Mouse (Mus musculus) gastrocnemius, postnatal 25 days (tissue): ENCODE data around the gene Farsb. TPM values are rescaled to one million over a fixed set of nuclear protein-coding genes. Genes with fewer than 3 reads are reported as not detected.

Experiments used
- DNase-seq: peaks from one replicate; pipeline ENCODE4 v3.0.0; 2022
- total RNA-seq, 2 experiments: library from RNA; stranded (reverse); gene quantifications; 1 replicate in 1 of 2; 2 replicates in 1 of 2; pipeline ENCODE4 v1.2.3; 2021

Farsb gene
- total RNA-seq, 2 experiments from 2014 or later = 50.8 to 54.5 TPM

DNA sequence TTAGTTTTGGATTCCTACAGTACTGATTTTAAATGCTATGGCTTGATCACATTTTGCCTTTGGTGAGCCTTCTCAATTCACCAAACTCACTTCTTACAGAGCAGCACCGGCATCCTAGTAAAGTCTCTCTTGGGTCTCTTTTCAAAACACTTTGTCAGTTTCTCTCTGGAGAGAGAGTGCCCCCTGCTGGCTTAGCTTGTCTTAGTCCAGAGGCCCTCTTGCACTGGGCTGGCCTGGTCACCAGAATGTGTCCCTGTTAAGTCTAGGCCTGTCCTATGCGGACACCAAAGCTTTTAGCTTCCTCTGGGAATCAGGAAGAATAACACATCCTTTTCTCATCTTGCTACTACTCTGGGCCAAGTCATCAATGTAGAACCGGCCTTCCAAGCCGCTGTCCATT lies 69.1 kb downstream of the Farsb start:
- DNase-seq = peak; percentile 32

DNA sequence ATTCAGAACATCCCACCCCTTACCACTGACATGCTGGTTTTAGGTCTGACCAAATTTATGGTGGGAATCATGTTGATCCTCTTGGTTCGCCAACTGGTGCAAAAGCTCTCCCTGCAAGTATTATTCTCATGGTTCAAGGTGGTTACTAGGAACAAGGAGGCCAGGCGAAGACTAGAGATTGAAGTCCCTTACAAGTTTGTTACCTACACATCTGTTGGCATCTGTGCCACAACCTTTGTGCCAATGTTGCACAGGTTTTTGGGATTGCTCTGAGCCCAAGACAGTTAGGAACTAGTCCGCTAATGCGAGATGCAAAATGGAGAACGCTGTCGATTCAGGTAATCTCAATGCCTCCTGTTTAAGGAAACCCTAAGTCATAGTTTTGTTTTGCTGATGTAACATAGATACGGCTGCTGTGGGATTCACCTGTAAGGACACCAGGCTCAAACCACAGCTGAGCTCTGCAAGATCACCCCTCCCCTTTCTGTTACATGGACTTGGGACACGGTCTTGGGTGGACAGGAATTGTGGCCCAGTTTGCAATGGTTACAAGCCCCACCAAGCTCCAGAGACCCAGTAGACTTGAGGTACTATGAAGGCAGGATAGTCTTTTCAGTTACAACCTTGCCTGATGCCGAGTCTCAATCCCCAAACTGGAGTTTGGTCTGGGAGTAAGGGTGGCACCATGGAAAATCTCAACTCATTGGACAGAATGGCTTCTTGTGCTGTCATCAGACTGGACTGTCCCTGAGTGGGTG lies 71.4 kb downstream of the Farsb start:
- DNase-seq = no peak

DNA sequence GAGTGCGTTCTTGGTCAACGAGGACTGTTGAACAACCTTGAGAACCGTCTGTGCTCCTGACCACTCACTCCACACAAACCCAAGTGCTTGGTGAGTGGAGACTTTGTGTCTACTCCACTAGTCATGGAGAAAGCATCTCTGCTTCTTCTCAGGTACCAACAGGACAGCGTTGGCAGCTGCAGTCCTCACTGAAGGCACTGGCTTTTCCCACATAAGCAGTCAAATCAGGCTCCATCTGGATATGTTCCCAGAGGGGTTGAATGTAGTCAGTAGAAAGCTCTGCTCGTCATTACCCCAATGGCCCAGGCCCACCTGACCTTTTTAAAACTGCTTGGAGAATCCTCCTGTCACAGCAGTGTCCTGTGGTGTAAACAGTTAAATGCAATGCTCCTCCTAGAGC lies 74.3 kb downstream of the Farsb start:
- DNase-seq = no peak

DNA sequence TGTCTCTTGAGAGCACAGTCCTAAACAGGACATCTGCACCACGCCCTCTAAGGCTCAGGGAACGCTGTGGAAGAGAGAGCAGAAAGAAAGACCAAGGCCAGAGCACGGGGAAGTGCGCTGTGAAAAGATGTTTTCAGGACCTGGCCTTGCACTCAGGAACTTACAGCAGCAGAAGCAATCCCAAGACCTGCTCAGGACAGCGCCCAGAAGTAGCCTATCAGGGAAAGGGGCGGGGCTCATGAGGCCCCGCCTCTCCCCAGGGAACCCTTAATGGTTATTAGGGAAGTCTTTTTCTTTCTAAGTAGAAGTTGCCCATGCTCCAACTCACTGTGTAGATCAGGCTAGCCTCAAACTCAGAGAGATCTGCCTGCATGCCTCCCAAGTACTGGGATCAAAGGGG lies 76.0 kb downstream of the Farsb start:
- no peak for DNase-seq

DNA sequence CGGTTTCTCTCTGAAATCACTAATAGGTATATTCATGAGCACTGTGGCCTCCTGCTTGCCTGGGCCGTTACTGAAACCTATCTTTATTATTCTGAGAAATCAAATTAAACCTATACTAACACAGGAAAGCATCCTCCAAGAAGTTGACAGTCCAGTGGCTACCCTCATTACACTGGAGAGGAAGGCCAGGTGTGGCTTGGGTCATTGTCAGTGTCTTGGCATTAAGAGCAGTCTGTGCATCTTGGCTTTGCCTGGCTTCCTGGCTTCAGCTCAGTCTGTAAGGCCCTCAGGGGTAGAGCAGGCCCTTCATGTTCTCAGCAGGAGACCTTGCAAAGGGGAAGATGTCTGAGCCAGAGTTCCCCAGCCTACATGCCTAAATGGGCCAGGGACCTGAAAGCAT lies 79.3 kb downstream of the Farsb start:
- no peak for DNase-seq

DNA sequence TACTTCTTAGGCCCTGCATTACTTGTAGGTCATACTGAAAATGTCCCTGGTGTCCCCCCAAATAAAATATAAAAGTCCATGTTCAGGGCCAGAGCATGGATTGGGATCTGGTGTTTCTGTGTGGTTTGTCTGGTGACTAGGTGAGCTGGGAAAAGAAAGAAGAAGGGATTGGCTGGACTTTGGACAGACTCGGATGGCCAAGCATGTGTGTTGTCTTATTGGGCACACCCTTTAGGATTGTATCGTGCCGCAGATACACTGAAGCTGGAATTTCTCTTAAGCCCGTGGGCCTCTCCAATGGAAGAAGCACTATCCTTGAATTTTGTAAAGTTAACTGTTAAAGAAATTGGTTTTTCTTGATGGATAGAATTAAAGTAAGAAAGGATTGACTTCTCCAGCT lies 87.3 kb downstream of the Farsb start:
- no peak for DNase-seq

DNA sequence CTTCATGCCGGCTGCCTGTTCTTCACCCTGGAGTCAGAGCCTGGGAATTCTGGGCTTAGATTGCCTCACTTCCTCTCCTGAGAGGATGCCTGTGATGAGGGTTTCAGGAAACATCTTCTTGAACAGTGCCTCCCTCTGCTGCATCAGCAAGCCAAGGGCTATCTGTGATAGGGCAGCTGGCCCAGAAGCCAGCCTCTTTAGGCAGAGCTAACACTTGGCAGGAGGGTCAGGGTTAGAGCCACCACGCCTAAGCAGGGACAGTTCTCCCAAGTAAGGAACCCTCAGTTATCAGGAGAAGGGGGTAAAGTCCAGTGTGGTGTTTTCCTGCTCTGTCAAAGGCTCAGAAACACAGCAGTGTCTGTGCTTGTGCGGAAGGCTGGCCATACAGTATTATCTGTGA lies 88.9 kb downstream of the Farsb start:
- DNase-seq = no peak

DNA sequence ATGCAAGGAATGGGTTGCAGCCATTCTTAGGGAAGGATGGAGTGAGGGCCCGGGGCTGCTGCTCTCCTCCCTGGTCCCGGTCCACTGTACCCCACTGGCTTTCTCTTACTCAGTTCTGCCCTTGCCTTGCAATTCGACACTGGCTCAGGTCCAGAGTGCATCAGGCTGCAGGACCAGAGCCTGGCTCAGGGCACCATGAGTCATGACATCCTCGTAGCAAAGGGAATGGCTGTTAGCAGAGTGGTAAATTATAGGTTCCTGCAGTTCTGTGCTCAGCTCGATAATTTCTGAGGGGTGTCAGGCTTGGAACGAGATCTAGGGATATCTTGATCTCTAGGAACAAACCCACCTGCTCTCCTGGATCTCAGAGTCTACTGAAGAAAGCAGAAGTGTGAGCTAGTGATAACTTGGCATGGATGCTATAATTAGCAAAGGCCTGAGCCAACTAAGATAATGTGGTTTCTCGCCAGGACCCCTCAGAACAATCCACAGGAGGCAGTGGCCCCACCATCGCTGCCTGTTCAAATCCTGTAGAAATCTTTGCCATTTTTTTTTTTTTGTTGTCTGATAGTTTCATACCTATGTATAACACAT lies 92.3 kb downstream of the Farsb start:
- DNase-seq = no peak

DNA sequence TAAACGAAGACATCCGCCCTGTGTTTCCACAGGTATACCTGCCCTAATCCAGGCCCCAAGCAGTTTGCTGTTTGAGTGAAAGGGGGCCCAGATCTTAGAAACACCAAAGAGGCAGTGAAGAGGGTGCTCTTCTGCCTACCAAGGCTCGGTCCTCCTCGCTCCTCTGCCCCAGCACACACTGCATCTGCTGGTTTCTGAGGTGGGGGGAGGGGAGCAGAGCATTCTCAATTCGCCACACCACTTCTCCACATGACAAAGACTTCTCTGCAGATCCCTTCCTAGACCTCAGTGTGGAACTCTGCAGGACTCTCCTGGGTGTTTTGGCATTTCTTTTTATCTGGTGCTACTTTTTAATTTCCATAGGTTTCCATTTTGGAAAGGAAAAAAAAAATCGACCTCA lies 93.0 kb downstream of the Farsb start:
- no peak for DNase-seq

DNA sequence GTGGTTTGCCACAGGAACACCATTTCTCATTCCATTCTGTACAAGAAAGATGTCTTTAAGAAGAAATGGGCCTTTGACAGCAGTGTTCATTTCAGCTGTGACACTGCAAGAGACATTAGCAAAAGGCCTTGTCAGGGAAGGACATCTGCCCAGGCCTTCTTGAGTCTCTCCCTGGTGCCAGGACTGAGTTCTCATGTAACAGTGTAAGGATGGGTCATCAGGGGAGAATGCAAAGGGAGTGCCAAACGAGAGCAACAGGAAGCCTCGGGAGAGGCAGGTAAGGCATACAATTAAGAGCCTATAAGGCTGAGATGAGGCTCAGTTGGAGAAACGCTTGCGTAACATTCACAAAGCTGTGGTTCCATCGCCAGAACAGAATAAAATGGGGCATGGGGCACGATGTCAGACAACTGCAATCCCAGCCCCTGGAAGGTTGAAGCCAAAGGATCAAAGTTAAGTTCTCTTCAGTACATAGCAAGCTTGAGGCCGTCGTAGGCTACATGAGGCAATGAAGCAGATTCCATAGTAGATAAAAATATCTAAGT lies 93.4 kb downstream of the Farsb start:
- no peak for DNase-seq

DNA sequence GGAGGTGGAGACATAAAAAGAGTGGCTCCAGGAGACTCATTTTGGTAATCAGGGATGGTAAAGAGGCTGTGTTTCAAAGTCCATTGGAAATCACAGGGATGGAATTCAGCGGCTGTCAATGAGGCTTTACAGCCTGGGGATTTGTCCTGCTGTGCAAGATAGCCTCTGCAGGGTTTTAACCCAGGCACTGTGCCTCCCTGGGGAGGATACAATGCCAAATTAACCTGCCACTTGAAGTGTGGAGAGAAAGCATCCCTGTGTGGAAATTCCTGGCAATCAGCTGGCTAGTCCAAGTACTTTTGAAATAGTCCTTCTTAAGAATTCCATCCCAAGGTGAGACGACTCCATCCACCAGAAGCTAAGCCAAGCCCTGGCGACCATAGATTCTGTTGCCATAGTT lies 99.8 kb downstream of the Farsb start:
- DNase-seq = no peak

DNA sequence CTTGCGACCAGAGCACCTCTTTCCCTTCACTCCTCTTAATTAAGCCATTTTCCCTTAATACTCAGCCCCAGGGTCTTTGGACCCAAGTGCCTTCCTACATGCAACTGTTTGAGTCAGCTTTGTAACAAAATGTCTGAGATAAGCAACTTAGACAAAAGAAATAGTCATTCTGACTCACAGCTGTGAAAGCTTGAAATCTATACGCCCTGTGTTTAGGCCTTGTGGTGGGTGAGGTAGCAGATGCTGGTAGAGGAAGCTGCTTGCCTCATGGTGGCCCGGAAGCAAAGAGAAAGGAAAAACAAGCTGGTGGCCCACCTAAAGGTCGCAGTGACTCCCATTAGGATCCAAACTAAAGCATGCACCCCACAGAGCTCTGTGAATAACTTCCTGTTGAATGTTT lies 100.8 kb downstream of the Farsb start:
- DNase-seq = no peak

DNA sequence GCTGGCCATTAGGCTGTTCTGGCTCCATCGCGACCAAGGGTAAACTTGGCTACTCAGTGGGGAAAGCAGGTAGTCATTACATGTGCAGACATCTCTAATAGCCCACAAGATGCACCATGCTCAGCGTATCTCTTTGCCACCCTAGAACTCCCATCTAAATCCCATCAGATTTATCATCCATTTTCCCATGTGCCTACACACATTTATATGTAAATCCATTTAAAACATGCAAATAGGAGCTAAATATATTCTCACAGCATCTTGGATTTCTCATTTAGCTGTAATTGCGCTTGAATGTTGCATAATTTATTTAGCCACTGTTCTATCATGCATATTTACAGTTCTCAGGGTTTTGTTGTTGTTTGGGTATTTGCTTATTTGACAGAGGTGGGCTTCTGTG lies 107.7 kb downstream of the Farsb start:
- no peak for DNase-seq

DNA sequence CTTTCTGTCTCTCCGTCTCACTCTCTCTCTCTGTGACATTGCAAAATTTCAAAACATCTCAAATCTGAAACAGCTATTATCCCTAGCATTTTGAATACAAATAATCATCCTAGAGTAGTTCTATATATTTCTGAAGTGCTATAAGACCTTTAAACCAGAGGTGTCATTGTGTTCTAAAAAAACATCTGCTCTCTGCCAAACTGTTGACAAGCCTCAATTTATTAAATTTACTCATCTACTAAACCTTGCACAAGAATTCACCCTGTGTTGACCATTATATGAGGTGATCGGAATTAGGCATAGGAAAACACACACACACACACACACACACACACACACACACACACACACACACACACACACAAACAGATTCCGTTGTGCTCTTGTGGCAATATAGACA lies 113.6 kb downstream of the Farsb start:
- no peak for DNase-seq

DNA sequence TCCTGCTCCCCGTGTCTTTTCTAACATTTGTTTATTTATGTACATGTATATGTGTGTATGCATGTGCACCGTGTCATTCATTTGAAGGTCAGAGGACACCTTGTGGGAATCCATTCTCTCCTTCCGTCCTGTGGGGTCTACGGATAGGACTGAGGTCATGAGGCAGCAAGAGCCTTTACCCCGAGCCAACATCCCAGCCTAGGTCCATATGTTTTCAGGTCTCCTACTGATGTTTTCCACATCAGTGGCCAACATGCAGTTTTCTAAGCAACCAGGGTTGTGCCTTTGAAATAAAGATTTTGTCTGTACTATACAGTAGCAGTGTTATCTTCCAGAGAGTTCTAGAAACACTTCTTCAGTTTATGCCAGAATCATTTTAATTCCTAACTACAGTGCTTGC lies 114.9 kb downstream of the Farsb start:
- no peak for DNase-seq

DNA sequence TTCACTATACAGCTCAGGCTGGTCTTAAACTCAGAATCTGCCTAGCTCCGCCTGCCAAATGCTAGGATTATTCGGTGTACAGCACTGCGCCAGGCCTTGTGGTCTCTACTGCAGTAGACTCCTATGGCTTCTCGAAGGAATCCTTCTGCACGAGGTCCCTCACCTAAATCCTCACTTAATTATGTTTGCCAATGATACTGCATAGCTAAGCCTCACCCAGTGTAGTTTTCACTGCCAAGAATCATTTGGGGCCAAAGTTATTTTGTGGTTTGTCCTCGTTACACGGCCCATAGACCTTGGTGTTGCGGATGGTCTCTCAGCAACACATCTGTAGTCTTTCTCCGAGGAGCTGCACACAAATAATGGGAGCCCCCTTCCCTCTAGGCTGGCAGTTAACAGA lies 116.4 kb downstream of the Farsb start:
- no peak for DNase-seq

DNA sequence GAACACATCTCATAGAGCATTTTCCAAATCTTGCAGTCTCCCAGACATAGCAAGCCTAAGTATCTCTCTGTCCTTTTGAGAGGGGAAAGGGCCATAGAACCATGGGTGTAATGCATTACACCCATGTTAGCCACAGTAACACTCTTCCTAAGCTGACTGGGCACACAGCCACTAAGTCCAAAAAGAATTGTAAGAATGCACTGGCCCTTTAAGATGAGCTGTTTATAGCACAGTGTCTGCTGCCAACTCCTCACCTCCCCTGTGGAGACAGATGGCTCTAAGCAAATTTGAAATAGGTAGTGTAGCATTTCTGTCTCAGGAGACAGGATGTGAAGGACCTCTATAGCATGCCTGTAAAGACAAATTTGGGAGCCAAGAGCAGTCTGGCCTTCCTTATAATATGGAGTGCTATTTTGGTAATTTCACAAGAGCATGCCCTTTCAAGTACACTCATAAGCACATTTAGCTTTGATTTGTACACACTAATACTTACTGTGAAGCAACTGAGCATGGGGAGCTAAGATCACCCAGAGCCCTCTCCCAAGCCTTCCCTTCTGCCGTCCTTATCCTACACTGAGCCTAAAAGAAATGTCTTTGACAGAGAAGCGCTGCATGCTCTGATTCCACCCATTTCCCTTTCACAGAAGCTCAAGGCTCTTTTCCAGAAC lies 117.0 kb downstream of the Farsb start:
- no peak for DNase-seq

DNA sequence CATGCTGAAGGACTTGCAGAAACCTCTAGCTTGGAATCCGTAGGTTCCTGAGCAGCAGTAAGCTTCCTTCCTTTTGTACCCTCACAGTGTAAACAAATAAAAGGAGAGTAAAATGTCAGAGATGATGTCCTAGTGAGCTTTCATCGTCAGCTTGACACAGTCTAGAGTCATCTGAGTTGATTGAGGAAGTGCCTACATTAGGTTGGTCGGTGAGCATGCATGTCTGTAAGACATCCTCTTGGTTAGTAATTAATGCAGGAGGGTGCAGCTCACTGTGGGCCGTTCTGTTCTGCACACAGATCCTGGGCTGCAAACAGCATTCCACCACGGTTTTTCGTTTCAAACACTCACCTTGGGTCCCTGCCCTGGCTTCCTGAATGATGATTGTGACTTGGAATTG lies 118.6 kb downstream of the Farsb start:
- DNase-seq = no peak

Other genes starting within 250 kb of the Farsb start
- gene Sgpp2, start 178.6 kb downstream of the Farsb start, total RNA-seq = not detected
- under 1 TPM in 1 of 2 experiments, not detected in 1; 0.75 TPM for gene Mogat1, start 22.1 kb upstream of the Farsb start, total RNA-seq
- gene BC035947, start 23.3 kb upstream of the Farsb start, total RNA-seq = not detected
- gene Acsl3, start 168.9 kb upstream of the Farsb start, total RNA-seq = 10 to 100 TPM in 1 of 2 experiments, 1 to 10 TPM in 1; 8.0 to 11.3 TPM
- 1 to 10 TPM; 1.1 to 2.2 TPM for gene Utp14b, start 169.1 kb upstream of the Farsb start, total RNA-seq